Mouse (Mus musculus) forebrain, embryonic 14.5 days (tissue): Measurements from ENCODE around the gene Pik3r2. TPM values are rescaled to one million over a fixed set of nuclear protein-coding genes. Genes with fewer than 3 reads are reported as not detected.
A peak's percentile ranks its signal among the peaks of the same experiment; 100 is the strongest.
"Not testable (repeated sequence)": the region's sequence is repeated elsewhere in the genome, so short reads cannot be mapped to it uniquely, and the experiment has no call there.

Experiments
- ATAC-seq: fragments of 200-750 bp; cut with Nextera tagmentation; 2 replicates; pipeline ENCODE4 v1.8.0; 2017; ENCODE audit warnings: mild to moderate bottlenecking, moderate library complexity
- DNase-seq: peaks from one replicate; pipeline ENCODE4 v3.0.0-alpha.2; 2015; ENCODE audit warnings: low spot score
- H3K27ac ChIP-seq: fragments of 300-500 bp; sonication (generic); 2 replicates; pipeline ENCODE4 v1.5.1; 2014; ENCODE audit warnings: low read depth, mild to moderate bottlenecking, control low read depth, low read length, moderate library complexity
- H3K27me3 ChIP-seq: fragments of 300-500 bp; sonication (generic); replicated peaks from 2 replicates; pipeline ENCODE4 v1.6.1; 2014; ENCODE audit warnings: low read length, control low read depth, mixed read lengths; ENCODE audit not compliant: control insufficient read depth, insufficient read depth
- H3K36me3 ChIP-seq: fragments of 300-500 bp; sonication (generic); 2 replicates; pipeline ENCODE4 v1.6.1; 2014; ENCODE audit warnings: low read length, control low read depth; ENCODE audit not compliant: control insufficient read depth, insufficient read depth
- H3K4me1 ChIP-seq: fragments of 300-500 bp; sonication (generic); 2 replicates; pipeline ENCODE4 v1.6.1; 2014; ENCODE audit warnings: antibody characterized with exemption, low read length, control low read depth; ENCODE audit not compliant: control insufficient read depth, insufficient read depth
- H3K4me2 ChIP-seq: fragments of 300-500 bp; sonication (generic); 2 replicates; pipeline ENCODE4 v1.6.1; 2014; ENCODE audit warnings: mild to moderate bottlenecking, control low read depth, low read length
- H3K4me3 ChIP-seq: fragments of 300-500 bp; sonication (generic); 2 replicates; pipeline ENCODE4 v1.5.1; 2014; ENCODE audit warnings: low read depth, low read length, control low read depth
- H3K9ac ChIP-seq: fragments of 300-500 bp; sonication (generic); 2 replicates; pipeline ENCODE4 v1.6.1; 2014; ENCODE audit warnings: mild to moderate bottlenecking, low read length, control low read depth, moderate library complexity
- H3K9me3 ChIP-seq: fragments of 300-500 bp; sonication (generic); replicated peaks from 2 replicates; pipeline ENCODE4 v1.6.1; 2016; ENCODE audit warnings: low read length, control low read depth, mixed read lengths; ENCODE audit not compliant: control insufficient read depth
- whole genome bisulfite sequencing: fragments of 180-500 bp; shearing (Covaris S2); extraction: QIAGEN DNeasy Blood & Tissue Kit; methylation state at CpG from one replicate; pipeline ENCODE4 v1.1.7; 2014; 5-methylcytosine and 5-hydroxymethylcytosine counted together
- polyA plus RNA-seq: library from polyadenylated mRNA; unstranded; fragments of >200 nt; fragmentation: Nextera tagmentation; extraction: Ambion mirVana; gene quantifications from 2 replicates; pipeline ENCODE4 v1.2.1, GENCODE M21; 2014

The Pik3r2 gene
- 57.9 and 84.9 TPM in 2 replicates for polyA plus RNA-seq

DNA sequence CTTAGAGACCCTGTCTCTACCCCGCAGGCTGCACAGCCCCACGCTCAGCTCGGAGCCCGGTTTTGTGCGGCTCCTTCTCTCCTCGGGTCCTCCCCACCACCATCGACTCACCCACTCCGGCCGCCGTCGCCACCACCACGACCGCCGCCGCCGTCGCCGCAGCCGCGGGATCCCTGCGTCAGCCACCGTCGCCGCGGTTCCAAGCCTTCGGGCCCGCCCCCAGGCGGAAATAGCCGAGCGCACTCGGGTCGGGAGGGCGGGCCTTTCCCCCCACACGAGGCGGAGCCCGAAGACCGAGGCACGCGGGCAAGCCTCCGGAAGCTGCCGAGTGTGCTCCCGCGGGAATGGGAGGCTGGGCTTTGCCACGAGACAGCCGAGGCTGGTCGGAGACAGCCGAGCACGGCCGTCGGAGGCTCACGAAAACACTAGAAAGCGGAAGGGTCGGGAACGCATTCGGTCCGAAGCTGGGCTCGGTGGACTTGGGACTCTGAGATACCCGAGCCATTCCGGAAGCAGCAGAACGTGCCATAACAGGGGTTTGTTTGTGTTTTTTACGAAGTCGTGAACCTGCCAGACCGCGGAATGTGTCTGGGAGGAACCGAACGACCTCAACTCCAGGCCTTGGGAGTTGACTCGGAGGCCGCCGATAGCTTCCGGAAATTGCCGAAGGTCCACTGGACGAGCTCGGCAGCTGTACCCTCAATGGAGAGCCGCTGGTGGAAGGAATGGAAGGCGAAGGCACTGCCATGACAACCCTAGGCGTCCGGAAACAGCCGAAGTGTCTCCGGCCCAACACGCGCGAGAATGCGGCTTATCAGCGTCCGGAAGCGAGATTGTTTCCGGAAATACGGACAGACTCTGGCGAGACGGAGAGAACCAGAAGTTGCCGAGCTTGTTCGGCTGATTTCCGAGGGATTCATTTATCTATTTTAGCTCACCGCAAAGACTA lies at the start of gene Pik3r2:
TSS of gene Pik3r2 (minus strand) at position 218 of the 949 bp plus-strand sequence.
- Histone ChIP-seq H3K4me2 (peak within 1 kb of the TSS; percentile 74), H3K27me3 (no peaks in the 10 kb centered on the region), H3K9me3 (no peaks in the 10 kb centered on the region), H3K4me3 (peak within 1 kb of the TSS; percentile 86), H3K27ac (peak within 1 kb of the TSS; percentile 96), H3K36me3 (peaks cover 65% of the 10 kb centered on the region), H3K9ac (peak within 1 kb of the TSS; percentile 98), H3K4me1 (peaks cover 35% of the 10 kb centered on the region)
- DNase-seq (peak; percentile 99), ATAC-seq (peak; percentile 95)
- under 1% methylated on average over 93 of the region's 94 CpGs for WGBS

DNA sequence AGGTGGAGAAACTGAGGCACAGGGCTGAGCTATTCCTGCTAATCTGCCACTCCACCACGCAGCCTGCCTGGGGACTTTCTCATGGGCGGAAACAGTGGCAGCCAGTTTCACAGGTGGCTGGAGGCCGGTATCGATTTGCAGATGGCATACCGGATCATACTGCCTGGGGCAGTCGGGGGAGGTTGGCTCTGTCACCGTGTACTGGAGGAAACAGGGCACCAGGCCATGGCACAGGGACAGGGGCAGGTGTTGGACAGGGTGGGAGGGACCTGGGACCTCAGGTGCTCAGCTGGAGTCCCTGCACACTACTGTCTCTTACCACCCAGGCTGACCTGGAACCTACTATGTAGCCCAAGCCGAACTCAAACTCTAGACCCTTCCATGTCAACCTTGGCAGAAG lies 49.3 kb upstream of the Pik3r2 start:
- H3K36me3 ChIP-seq, result no peaks in the 10 kb centered on the region
- H3K27me3 ChIP-seq, result 0 out of 2 replicates have a peak, but pooled peaks cover 1% of the 10 kb centered on the region
- no peaks in the 10 kb centered on the region for H3K4me1 ChIP-seq
- H3K9me3 ChIP-seq, result no peaks in the 10 kb centered on the region
- H3K4me3 ChIP-seq, result no peak overlapping the region
- ATAC-seq (no peak), DNase-seq (no peak)
- no peak overlapping the region for H3K9ac ChIP-seq
- H3K4me2 ChIP-seq, result no peak overlapping the region
- no peak overlapping the region for H3K27ac ChIP-seq
- 86% methylated on average over 8 of the region's 8 CpGs for WGBS

DNA sequence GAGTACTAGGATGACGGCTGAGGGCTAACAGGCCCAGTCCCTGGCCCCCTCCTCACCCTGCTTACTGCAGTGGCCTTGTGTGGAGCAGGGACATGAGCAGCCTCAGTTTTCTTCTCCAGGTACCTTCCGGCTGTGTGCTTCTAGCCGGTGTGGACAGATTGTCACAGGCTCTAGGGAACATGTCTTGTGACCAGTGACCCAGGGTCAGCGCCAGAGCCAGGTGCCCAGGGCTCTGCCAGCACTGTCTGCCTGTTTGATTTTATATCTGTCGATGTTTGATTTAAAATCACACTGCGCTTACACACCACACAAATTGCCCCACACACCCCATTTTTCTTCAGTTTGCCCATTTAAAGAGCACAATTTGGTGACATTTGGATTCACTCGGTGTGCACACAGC lies 47.3 kb upstream of the Pik3r2 start:
- H3K9ac ChIP-seq, result no peak overlapping the region
- 0 out of 2 replicates have a peak, but pooled peaks cover 8% of the 10 kb centered on the region for H3K27me3 ChIP-seq
- H3K36me3 ChIP-seq, result no peaks in the 10 kb centered on the region
- H3K27ac ChIP-seq, result no peak overlapping the region
- ATAC-seq, result no peak
- no peaks in the 10 kb centered on the region for H3K9me3 ChIP-seq
- no peak overlapping the region for H3K4me2 ChIP-seq
- no peak for DNase-seq
- no peak overlapping the region for H3K4me3 ChIP-seq
- H3K4me1 ChIP-seq, result no peaks in the 10 kb centered on the region
- 82% methylated on average over 7 of the region's 7 CpGs for WGBS

DNA sequence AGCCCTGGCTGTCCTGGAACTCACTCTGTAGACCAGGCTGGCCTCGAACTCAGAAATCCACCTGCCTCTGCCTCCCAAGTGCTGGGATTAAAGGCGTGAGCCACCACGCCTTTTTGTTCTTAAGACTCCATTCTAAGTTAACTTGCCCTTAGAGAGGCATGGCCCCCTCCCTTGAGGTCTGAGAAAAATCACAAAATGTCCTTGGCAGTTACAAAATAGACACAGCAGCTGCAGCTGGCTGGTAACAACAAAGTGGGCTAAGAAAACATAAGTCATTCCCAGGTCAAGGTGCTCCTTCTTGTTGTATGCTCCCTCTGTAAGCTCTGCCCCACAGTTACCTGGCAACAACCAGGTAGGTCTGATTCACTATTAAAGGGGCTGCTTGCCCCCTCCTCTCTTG lies 46.1 kb upstream of the Pik3r2 start:
- H3K9me3 ChIP-seq, DNase-seq, H3K27ac ChIP-seq, H3K4me1 ChIP-seq, H3K36me3 ChIP-seq, H3K4me3 ChIP-seq, ATAC-seq, H3K9ac ChIP-seq, H3K4me2 ChIP-seq, H3K27me3 ChIP-seq: not testable (repeated sequence)
- WGBS, result 90% methylated on average over 3 of the region's 3 CpGs

DNA sequence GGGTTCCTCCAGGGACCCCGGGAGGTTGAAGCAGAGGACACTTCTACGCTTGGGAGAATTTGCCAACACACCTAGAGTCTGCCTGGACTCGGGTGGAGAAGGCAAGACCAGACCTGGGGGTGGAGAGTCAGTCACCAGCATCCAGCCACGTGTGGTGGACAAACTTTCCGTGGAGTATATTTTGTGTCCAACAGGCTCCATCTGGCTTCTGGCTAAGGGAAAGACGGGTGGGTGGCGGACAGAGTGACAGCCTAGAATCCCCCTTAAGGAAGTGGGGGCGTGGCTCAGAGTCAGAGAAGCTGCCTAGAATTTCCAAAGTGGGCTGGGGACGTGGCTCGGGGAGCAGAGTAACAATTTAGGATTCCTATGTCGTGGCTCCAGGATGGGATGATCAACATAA lies 45.5 kb upstream of the Pik3r2 start:
- 0 out of 2 replicates have a peak, but pooled peaks cover 2% of the 10 kb centered on the region for H3K9me3 ChIP-seq
- H3K4me3 ChIP-seq, result no peak overlapping the region
- H3K27me3 ChIP-seq, result 0 out of 2 replicates have a peak, but pooled peaks cover 8% of the 10 kb centered on the region
- 54% methylated on average over 11 of the region's 11 CpGs for WGBS
- no peak overlapping the region for H3K4me2 ChIP-seq
- no peaks in the 10 kb centered on the region for H3K4me1 ChIP-seq
- H3K9ac ChIP-seq, result no peak overlapping the region
- no peaks in the 10 kb centered on the region for H3K36me3 ChIP-seq
- DNase-seq (no peak), ATAC-seq (no peak)
- no peak overlapping the region for H3K27ac ChIP-seq

DNA sequence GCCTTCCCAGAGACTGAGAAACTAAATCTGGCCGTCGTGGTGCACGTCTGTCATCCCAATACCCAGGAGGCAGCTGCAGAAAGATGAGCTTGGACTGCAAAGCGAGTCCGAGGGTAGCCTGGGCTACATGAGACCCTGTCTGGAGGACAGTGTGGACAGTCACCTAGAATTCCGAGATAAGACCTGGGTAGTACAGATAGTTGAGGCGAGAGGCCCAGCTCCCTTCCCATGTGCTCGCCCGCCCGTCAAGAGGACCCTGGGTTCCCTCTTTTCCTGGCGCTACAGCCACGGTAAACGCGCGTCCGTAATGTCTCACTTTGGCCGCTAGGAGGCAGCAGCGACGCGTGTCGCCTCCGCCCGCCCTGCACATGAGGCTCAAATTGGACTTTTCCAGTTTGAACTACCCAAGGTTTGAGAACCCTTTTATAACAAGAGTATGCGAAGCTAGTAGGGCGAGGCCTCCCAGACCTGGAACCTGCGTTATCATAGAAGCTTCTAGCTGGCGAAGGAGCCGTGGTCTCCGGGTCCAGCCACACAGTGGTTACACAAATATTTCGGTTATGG lies 45.0 kb upstream of the Pik3r2 start:
- H3K27ac ChIP-seq, result no peak overlapping the region
- 16% methylated on average over 30 of the region's 30 CpGs for WGBS
- DNase-seq, result peak; percentile 76
- H3K4me1 ChIP-seq, result no peaks in the 10 kb centered on the region
- no peak overlapping the region for H3K4me2 ChIP-seq
- no peaks in the 10 kb centered on the region for H3K36me3 ChIP-seq
- peak; percentile 28 for ATAC-seq
- no peak overlapping the region for H3K4me3 ChIP-seq
- no peak overlapping the region for H3K9ac ChIP-seq
- 0 out of 2 replicates have a peak, but pooled peaks cover 2% of the 10 kb centered on the region for H3K9me3 ChIP-seq
- H3K27me3 ChIP-seq, result peaks cover 10% of the 10 kb centered on the region; the same call in 1 of the 2 replicates

DNA sequence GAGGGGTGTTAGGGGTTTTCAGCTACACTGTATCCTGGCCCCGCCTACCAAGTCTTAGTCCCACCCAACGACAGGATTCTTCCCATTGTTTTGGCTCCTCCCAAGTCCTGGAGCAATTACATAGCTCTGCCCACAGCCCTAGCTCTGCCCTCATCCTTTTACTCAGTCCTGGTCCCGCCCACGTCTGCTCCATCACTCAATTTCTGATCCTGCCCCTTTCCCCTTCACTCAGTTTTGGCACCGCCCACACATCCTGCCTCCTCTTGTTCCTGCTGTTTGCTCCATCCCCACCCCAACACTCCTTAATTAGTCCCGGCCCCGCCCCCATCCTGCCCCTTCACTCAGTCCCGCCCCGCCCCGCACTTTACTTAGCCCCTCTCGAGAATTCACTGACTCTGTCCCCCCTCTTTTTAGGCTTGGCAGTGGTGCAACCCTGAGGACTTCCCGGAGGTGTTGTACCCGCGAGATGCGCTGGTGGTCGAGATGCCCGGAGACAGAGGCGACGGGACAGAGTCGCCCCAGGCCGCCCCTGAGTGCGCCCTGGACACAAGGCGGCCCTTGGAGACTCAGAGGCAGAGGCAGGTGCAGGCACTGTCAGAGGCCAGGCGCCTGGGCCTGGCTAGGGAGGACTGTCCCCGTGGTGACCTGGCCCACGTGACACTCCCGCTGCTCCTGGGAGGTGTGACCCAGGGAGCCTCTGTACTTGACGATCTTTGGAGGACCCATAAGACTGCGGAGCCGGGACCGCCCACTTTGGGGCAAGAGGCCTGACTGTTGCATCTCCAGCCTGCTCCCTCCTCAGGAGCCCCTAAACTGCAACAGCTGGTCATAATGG lies 43.8 kb upstream of the Pik3r2 start:
- peaks cover 15% of the 10 kb centered on the region; the same call in 1 of the 2 replicates for H3K27me3 ChIP-seq
- H3K27ac ChIP-seq, result no peak overlapping the region
- H3K4me3 ChIP-seq, result no peak overlapping the region
- DNase-seq, result peak; percentile 58
- no peak overlapping the region for H3K9ac ChIP-seq
- ATAC-seq, result peak; percentile 45
- H3K36me3 ChIP-seq, result no peaks in the 10 kb centered on the region
- H3K4me2 ChIP-seq, result no peak overlapping the region
- H3K9me3 ChIP-seq, result 0 out of 2 replicates have a peak, but pooled peaks cover 2% of the 10 kb centered on the region
- WGBS, result 2% methylated on average over 31 of the region's 31 CpGs
- H3K4me1 ChIP-seq, result no peaks in the 10 kb centered on the region

DNA sequence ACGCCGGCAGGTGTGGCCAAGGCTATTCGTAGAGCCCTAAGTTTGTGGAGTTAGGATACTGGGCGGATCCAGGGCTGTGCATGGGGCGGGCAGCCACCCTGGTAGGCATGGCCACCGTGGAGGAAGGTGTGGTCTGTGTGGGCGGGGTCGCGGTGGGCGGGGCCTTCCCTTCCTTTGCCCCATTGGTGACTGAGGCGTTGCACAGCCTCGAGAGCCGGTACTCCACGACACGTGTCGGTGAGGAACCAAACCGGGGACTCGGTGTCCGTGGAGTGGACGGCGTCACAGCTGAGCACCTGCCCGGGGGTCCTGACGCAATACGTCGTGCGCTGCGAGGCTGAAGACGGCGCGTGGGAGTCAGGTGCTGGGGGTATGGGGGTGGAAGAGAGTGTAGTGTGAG lies 40.2 kb upstream of the Pik3r2 start:
- Histone ChIP-seq H3K4me3 (0 out of 2 replicates have a peak overlapping the region, but pooled peaks have one; percentile 2), H3K9ac (no peak overlapping the region), H3K27ac (no peak overlapping the region), H3K27me3 (peaks cover 15% of the 10 kb centered on the region; the same call in 1 of the 2 replicates), H3K4me1 (no peaks in the 10 kb centered on the region), H3K36me3 (no peaks in the 10 kb centered on the region), H3K4me2 (peak overlapping the region; percentile 23; the same call in 1 of the 2 replicates), H3K9me3 (0 out of 2 replicates have a peak, but pooled peaks cover 2% of the 10 kb centered on the region)
- 0 out of 2 replicates have a peak, but pooled peaks have one; percentile 4 for ATAC-seq
- 5% methylated on average over 30 of the region's 30 CpGs for WGBS
- DNase-seq, result no peak
